Mouse (Mus musculus) liver, postnatal 0 days (tissue): ENCODE data around the gene Aff3. TPM values are rescaled to one million over a fixed set of nuclear protein-coding genes. Genes with fewer than 3 reads are reported as not detected.

Source experiments
- ATAC-seq: fragments of 200-750 bp; cut with Nextera tagmentation; 2 replicates; pipeline ENCODE4 v1.8.0; 2017; ENCODE audit warnings: mild to moderate bottlenecking, moderate library complexity
- DNase-seq: peaks from one replicate; pipeline ENCODE4 v3.0.0-alpha.2; 2016
- H3K27ac ChIP-seq: fragments of 300-500 bp; sonication (generic); 2 replicates; pipeline ENCODE4 v1.5.1; 2014; ENCODE audit warnings: antibody characterized with exemption, moderate library complexity, mild to moderate bottlenecking, low read depth
- H3K27me3 ChIP-seq: fragments of 300-500 bp; sonication (generic); 2 replicates; pipeline ENCODE4 v1.6.1; 2014; ENCODE audit warnings: low read length, control low read depth, mixed read lengths; ENCODE audit not compliant: insufficient read depth
- H3K36me3 ChIP-seq: fragments of 300-500 bp; sonication (generic); replicated peaks from 2 replicates; pipeline ENCODE4 v1.6.1; 2014; ENCODE audit warnings: mild to moderate bottlenecking, control low read depth, low read length, moderate library complexity, mixed read lengths; ENCODE audit not compliant: insufficient read depth
- H3K4me1 ChIP-seq: fragments of 300-500 bp; sonication (generic); 2 replicates; pipeline ENCODE4 v1.6.1; 2014; ENCODE audit warnings: antibody characterized with exemption, mild to moderate bottlenecking, control low read depth; ENCODE audit not compliant: insufficient read depth
- H3K4me2 ChIP-seq: fragments of 300-500 bp; sonication (generic); 2 replicates; pipeline ENCODE4 v1.6.1; 2014; ENCODE audit warnings: low read depth, mild to moderate bottlenecking, low read length, moderate library complexity, mixed read lengths
- H3K4me3 ChIP-seq: fragments of 300-500 bp; sonication (generic); 2 replicates; pipeline ENCODE4 v1.5.1; 2014; ENCODE audit warnings: low read depth, low read length
- H3K9ac ChIP-seq: fragments of 300-500 bp; sonication (generic); replicated peaks from 2 replicates; pipeline ENCODE4 v1.6.1; 2014; ENCODE audit warnings: mild to moderate bottlenecking, moderate library complexity
- H3K9me3 ChIP-seq: fragments of 300-500 bp; sonication (generic); 2 replicates; pipeline ENCODE4 v1.6.1; 2016; ENCODE audit warnings: mild to moderate bottlenecking, control low read depth, low read length, mixed read lengths
- CTCF ChIP-seq: sonication (generic); IDR thresholded peaks from 2 replicates; pipeline ENCODE4 v1.5.1; 2016; ENCODE audit warnings: antibody characterized with exemption, low read depth
- EP300 ChIP-seq: IDR thresholded peaks from 2 replicates; pipeline ENCODE4 v1.6.1; 2016; ENCODE audit warnings: antibody characterized with exemption, low read depth, mild to moderate bottlenecking
- WGBS: fragments of 180-500 bp; shearing (Covaris S2); extraction: QIAGEN DNeasy Blood & Tissue Kit; methylation state at CpG from one replicate; pipeline ENCODE4 v1.1.7; 2014; ENCODE audit not compliant: insufficient replicate concordance; 5-methylcytosine and 5-hydroxymethylcytosine counted together
- polyA plus RNA-seq: library from polyadenylated mRNA; unstranded; fragments of >200 nt; fragmentation: Nextera tagmentation; extraction: Ambion mirVana; gene quantifications from 2 replicates; pipeline ENCODE4 v1.2.1, GENCODE M21; 2015

The Aff3 gene
- polyA plus RNA-seq, 1 experiment from 2014 or later: 1.1 TPM

DNA sequence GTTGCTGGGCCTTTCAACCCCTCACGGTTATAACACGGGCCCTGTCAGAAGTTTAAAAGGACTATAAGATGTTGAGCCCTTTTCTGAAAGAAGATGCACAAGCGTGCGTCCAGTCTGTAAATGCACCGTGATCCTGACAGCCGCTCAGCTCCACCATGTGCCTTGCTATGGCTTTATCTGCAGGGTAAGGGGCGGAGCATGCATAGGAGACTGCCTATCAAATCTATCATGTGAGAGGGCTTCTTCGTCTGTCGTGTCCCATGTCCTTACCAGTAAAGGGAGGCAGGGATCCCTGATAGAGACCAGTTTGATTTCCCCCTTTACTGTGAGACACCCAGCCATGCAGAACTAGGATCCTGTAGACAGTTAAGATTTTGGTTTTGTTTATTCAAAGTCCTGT lies 222.3 kb downstream of the Aff3 start:
- Histone ChIP-seq H3K9ac (no peak overlapping the region), H3K4me1 (peaks cover 12% of the 10 kb centered on the region), H3K27ac (no peak overlapping the region), H3K4me3 (no peak overlapping the region), H3K4me2 (peak overlapping the region; percentile 23; the same call in 1 of the 2 replicates), H3K36me3 (no peaks in the 10 kb centered on the region), H3K9me3 (no peaks in the 10 kb centered on the region), H3K27me3 (no peaks in the 10 kb centered on the region)
- TF ChIP-seq EP300 (no peak), CTCF (no peak)
- DNase-seq: no peak
- 63% methylated on average over 9 of the region's 9 CpGs for whole genome bisulfite sequencing
- no peak for ATAC-seq

DNA sequence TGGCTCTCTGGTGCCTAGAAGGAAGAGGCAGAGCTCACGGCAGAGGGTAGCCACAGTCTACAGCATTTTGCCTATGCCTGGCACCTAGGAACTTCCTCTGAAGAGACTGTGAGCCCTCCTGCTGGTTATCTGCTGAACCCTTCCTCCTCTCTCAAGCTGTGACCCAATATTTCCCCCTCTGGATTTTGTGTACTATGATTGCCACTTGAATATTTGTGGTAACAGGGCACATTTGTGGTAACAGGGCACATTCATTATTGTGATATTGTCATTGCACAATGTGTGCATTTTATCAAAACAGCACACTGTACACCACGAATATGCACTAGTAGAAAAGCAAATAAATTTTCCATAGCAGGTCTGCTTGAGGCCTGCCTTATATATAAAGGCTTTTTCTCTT lies 223.0 kb downstream of the Aff3 start:
- DNase-seq (no peak), ATAC-seq (no peak)
- Histone ChIP-seq H3K4me2 (no peak overlapping the region), H3K36me3 (no peaks in the 10 kb centered on the region), H3K9me3 (no peaks in the 10 kb centered on the region), H3K9ac (no peak overlapping the region), H3K27me3 (no peaks in the 10 kb centered on the region), H3K4me3 (no peak overlapping the region), H3K27ac (no peak overlapping the region), H3K4me1 (peaks cover 7% of the 10 kb centered on the region)
- 36% methylated on average over 2 of the region's 2 CpGs for WGBS
- TF ChIP-seq CTCF (no peak), EP300 (no peak)

DNA sequence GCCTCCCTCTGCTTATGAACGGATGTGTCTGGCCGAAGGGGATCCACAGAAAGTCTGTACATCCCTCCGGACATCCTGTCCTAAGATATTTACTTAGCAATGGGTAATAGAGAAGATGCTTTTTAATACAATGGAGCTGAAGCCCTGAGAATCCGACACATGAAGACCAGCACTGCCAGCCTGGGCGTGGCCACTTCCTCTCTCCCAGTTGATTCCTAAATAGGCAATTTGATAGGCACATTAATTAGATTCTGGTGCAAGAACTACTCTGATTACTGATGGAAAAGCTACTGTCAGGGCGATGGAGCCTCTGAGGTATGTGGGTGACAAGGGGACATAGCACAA lies 224.3 kb downstream of the Aff3 start:
- Histone ChIP-seq H3K27me3 (no peaks in the 10 kb centered on the region), H3K4me1 (peaks cover 3% of the 10 kb centered on the region; the same call in 1 of the 2 replicates), H3K4me3 (no peak overlapping the region), H3K4me2 (no peak overlapping the region), H3K9me3 (no peaks in the 10 kb centered on the region), H3K27ac (no peak overlapping the region), H3K36me3 (no peaks in the 10 kb centered on the region), H3K9ac (no peak overlapping the region)
- DNase-seq (no peak), ATAC-seq (no peak)
- TF ChIP-seq EP300 (no peak), CTCF (no peak)
- WGBS: 83% methylated on average over 6 of the region's 6 CpGs

GRCm38 (mm10) chr1:38439751-38440470 lies 224.8 kb downstream of the Aff3 start:
- no peak for ATAC-seq
- peaks cover 3% of the 10 kb centered on the region; the same call in 1 of the 2 replicates for H3K4me1 ChIP-seq
- H3K27me3 ChIP-seq: no peaks in the 10 kb centered on the region
- H3K9me3 ChIP-seq: no peaks in the 10 kb centered on the region
- H3K9ac ChIP-seq: no peak overlapping the region
- WGBS: 60% methylated on average over 4 of the region's 4 CpGs
- no peak overlapping the region for H3K4me2 ChIP-seq
- DNase-seq: no peak
- H3K4me3 ChIP-seq: no peak overlapping the region
- TF ChIP-seq CTCF (no peak), EP300 (no peak)
- H3K27ac ChIP-seq: no peak overlapping the region
- no peaks in the 10 kb centered on the region for H3K36me3 ChIP-seq

DNA sequence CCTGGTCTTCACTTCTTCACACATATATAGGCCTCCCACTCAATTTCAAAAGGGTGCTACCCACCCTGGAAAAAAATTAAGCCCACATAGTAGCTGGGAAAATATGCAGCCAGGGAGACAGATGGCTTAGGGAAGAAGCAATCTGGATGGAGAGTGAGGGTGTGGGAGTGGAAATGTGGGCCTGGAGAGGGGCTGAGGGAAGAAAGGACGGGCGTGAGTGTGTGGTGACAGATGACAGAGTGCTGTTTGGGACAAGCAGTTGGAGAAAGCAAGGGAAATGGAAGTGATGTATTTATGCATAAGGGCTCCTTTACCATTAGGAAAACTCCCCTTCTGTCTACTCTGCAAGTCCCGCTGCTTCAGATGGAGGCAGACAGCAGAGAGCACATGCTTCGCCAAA lies 226.3 kb downstream of the Aff3 start:
- no peak overlapping the region for H3K9ac ChIP-seq
- no peaks in the 10 kb centered on the region for H3K27me3 ChIP-seq
- H3K36me3 ChIP-seq: no peaks in the 10 kb centered on the region
- TF ChIP-seq EP300: no peak
- no peak overlapping the region for H3K4me2 ChIP-seq
- H3K4me1 ChIP-seq: peaks cover 3% of the 10 kb centered on the region; the same call in 1 of the 2 replicates
- DNase-seq: no peak
- no peak overlapping the region for H3K27ac ChIP-seq
- H3K4me3 ChIP-seq: no peak overlapping the region
- 72% methylated on average over 4 of the region's 4 CpGs for WGBS
- no peaks in the 10 kb centered on the region for H3K9me3 ChIP-seq
- ATAC-seq: no peak

DNA sequence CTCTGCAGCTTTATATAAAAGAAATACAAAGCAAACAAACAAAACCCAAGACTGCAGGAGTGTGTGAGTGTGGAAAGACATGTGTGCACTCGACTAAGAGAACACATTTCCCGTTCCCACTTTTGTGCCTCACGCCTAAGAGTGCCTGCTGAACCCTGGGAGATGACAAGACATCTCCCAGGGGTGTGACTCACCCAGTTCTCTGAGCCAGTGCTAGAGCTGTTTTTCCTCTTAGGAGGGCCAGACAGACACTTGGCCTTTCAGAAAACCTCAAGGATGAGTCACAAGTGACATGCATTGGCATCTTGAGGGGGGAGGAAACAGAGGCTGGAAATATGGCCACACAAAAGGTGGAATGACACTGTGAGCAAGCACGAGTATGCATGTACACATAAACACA lies 227.1 kb downstream of the Aff3 start:
- ATAC-seq (no peak), DNase-seq (no peak)
- H3K4me3 ChIP-seq: no peak overlapping the region
- no peaks in the 10 kb centered on the region for H3K9me3 ChIP-seq
- H3K4me2 ChIP-seq: no peak overlapping the region
- H3K27me3 ChIP-seq: no peaks in the 10 kb centered on the region
- H3K4me1 ChIP-seq: peaks cover 3% of the 10 kb centered on the region; the same call in 1 of the 2 replicates
- H3K36me3 ChIP-seq: no peaks in the 10 kb centered on the region
- no peak overlapping the region for H3K27ac ChIP-seq
- H3K9ac ChIP-seq: no peak overlapping the region
- TF ChIP-seq CTCF (no peak), EP300 (no peak)
- 77% methylated on average over 4 of the region's 4 CpGs for WGBS
